Mouse (Mus musculus): Measurements from ENCODE around the gene Rcn3. TPM values are rescaled to one million over a fixed set of nuclear protein-coding genes. Genes with fewer than 3 reads are reported as not detected.

The Rcn3 gene
- polyA plus RNA-seq (2011; ENCODE audit: insufficient read length, low read depth, missing spikeins) = 439 and 601 TPM in 2 replicates

DNA sequence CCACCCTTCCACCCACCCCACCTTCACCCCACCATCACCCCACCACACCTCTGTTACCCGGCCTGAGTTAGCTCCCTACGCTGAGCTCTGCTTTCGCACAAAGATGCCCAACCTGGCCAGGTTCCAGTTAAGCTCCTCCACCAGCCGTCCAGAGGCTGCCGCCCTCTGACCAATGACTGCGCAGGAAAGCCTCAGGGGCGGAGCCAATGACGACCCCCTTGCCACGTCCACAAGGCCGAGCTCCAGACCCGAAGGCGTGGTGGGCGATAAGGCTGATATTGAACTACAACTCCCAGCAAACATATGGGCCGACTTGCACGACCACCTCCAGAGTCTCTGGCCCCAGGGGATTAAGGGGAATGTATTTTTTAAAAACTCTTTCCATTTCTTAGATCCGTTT is at the start of gene Rcn3:
TSS of gene Rcn3 (minus strand) at position 174 of the 400 bp plus-strand sequence.
- no peak for TF ChIP-seq CTCF (IDR thresholded peaks at IDR 0.05; ENCODE audit: borderline replicate concordance, insufficient read depth, low read length)
- TF ChIP-seq POLR2A (IDR thresholded peaks at IDR 0.05; ENCODE audit: low read depth, low read length) = peak; percentile 93
- H3K4me3 ChIP-seq (ENCODE audit: insufficient read depth, low read length) = peak within 1 kb of the TSS; percentile 60
- peak within 1 kb of the TSS; percentile 85 for H3K27ac ChIP-seq (ENCODE audit: insufficient read depth, low read length)
- H3K4me1 ChIP-seq (ENCODE audit: control insufficient read depth, insufficient read depth, low read length) = peaks cover 5% of the 10 kb centered on the region; the same call in 1 of the 2 replicates

GRCm38 (mm10) chr7:45141319-45141718 is 49.3 kb upstream of the Rcn3 start:
- TF ChIP-seq POLR2A (IDR thresholded peaks at IDR 0.05; ENCODE audit: low read depth, low read length) (no peak), CTCF (IDR thresholded peaks at IDR 0.05; ENCODE audit: borderline replicate concordance, insufficient read depth, low read length) (no peak)
- no peaks in the 10 kb centered on the region for H3K4me1 ChIP-seq (ENCODE audit: control insufficient read depth, insufficient read depth, low read length)
- H3K27ac ChIP-seq (ENCODE audit: insufficient read depth, low read length) = no peak overlapping the region
- H3K4me3 ChIP-seq (ENCODE audit: insufficient read depth, low read length) = no peak overlapping the region

GRCm38 (mm10) chr7:45139904-45140723 is 48.1 kb upstream of the Rcn3 start:
- TF ChIP-seq CTCF (IDR thresholded peaks at IDR 0.05; ENCODE audit: borderline replicate concordance, insufficient read depth, low read length) (no peak), POLR2A (IDR thresholded peaks at IDR 0.05; ENCODE audit: low read depth, low read length) (no peak)

GRCm38 (mm10) chr7:45138403-45138802 is 46.4 kb upstream of the Rcn3 start:
- H3K4me3 ChIP-seq (ENCODE audit: insufficient read depth, low read length) = no peak overlapping the region
- H3K27ac ChIP-seq (ENCODE audit: insufficient read depth, low read length) = no peak overlapping the region
- TF ChIP-seq CTCF (IDR thresholded peaks at IDR 0.05; ENCODE audit: borderline replicate concordance, insufficient read depth, low read length) (no peak), POLR2A (IDR thresholded peaks at IDR 0.05; ENCODE audit: low read depth, low read length) (no peak)
- no peaks in the 10 kb centered on the region for H3K4me1 ChIP-seq (ENCODE audit: control insufficient read depth, insufficient read depth, low read length)

More at GRCm38 (mm10) chr7:45139904-45140723, 48.1 kb upstream of the Rcn3 start:
- no peak overlapping the region for H3K4me3 ChIP-seq (ENCODE audit: insufficient read depth, low read length)
- H3K4me1 ChIP-seq (ENCODE audit: control insufficient read depth, insufficient read depth, low read length) = no peaks in the 10 kb centered on the region
- no peak overlapping the region for H3K27ac ChIP-seq (ENCODE audit: insufficient read depth, low read length)

GRCm38 (mm10) chr7:45137171-45138006 is 45.4 kb upstream of the Rcn3 start:
- TF ChIP-seq POLR2A (IDR thresholded peaks at IDR 0.05; ENCODE audit: low read depth, low read length) (no peak), CTCF (IDR thresholded peaks at IDR 0.05; ENCODE audit: borderline replicate concordance, insufficient read depth, low read length) (no peak)
- no peak overlapping the region for H3K27ac ChIP-seq (ENCODE audit: insufficient read depth, low read length)
- no peaks in the 10 kb centered on the region for H3K4me1 ChIP-seq (ENCODE audit: control insufficient read depth, insufficient read depth, low read length)
- H3K4me3 ChIP-seq (ENCODE audit: insufficient read depth, low read length) = no peak overlapping the region

- H3K4me3 ChIP-seq (ENCODE audit: insufficient read depth, low read length) = peak within 1 kb of the TSS; percentile 45
- H3K27ac ChIP-seq (ENCODE audit: insufficient read depth, low read length) = no peak within 1 kb of the TSS
- H3K4me1 ChIP-seq (ENCODE audit: control insufficient read depth, insufficient read depth, low read length) = no peaks in the 10 kb centered on the region
- TF ChIP-seq POLR2A (IDR thresholded peaks at IDR 0.05; ENCODE audit: low read depth, low read length) = peak; percentile 69
- peak; percentile 86 for TF ChIP-seq CTCF (IDR thresholded peaks at IDR 0.05; ENCODE audit: borderline replicate concordance, insufficient read depth, low read length)
Measured at GRCm38 (mm10) chr7:45135993-45136567, 44.1 kb upstream of the Rcn3 start, which contains the start of the genes Gm45713 and Flt3l. Gm45713 (minus strand) TSS chr7:45136231. Flt3l (minus strand) TSS chr7:45136432.

- no peak overlapping the region for H3K4me3 ChIP-seq (ENCODE audit: insufficient read depth, low read length)
- TF ChIP-seq POLR2A (IDR thresholded peaks at IDR 0.05; ENCODE audit: low read depth, low read length) = no peak
- TF ChIP-seq CTCF (IDR thresholded peaks at IDR 0.05; ENCODE audit: borderline replicate concordance, insufficient read depth, low read length) = no peak
- H3K4me1 ChIP-seq (ENCODE audit: control insufficient read depth, insufficient read depth, low read length) = no peaks in the 10 kb centered on the region
- H3K27ac ChIP-seq (ENCODE audit: insufficient read depth, low read length) = no peak overlapping the region
Measured at GRCm38 (mm10) chr7:45135370-45135769, 43.3 kb upstream of the Rcn3 start.

DNA sequence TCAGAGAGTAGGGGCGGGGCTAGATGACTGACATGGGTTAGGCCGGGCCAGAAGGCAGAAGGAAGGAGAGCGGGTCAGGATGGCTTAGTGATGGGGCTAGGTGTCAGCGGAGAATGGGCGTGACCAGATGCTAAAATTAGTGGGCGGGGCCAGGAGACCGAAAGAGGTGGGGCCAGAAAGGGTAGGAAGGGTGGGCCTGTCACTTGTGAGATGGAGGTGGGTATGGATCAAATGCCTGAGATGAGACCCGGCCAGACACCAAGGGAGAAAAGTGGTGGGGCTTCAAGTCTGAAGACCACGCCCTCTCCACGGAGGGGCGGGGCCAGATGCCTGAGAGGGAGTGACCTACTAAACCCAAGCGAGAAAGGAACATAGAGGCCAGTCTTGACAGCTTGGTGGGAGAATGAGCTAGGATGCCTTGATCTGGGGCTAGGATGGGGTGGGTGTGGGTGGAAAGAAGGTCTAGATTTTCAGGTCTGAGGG is 42.6 kb upstream of the Rcn3 start:
- H3K4me3 ChIP-seq (ENCODE audit: insufficient read depth, low read length) = no peak overlapping the region
- no peaks in the 10 kb centered on the region for H3K4me1 ChIP-seq (ENCODE audit: control insufficient read depth, insufficient read depth, low read length)
- H3K27ac ChIP-seq (ENCODE audit: insufficient read depth, low read length) = no peak overlapping the region
- TF ChIP-seq POLR2A (IDR thresholded peaks at IDR 0.05; ENCODE audit: low read depth, low read length) = no peak
- no peak for TF ChIP-seq CTCF (IDR thresholded peaks at IDR 0.05; ENCODE audit: borderline replicate concordance, insufficient read depth, low read length)

- Histone ChIP-seq H3K4me1 (ENCODE audit: control insufficient read depth, insufficient read depth, low read length) (no peaks in the 10 kb centered on the region), H3K4me3 (ENCODE audit: insufficient read depth, low read length) (no peak overlapping the region), H3K27ac (ENCODE audit: insufficient read depth, low read length) (no peak overlapping the region)
- TF ChIP-seq POLR2A (IDR thresholded peaks at IDR 0.05; ENCODE audit: low read depth, low read length) = no peak
Measured at GRCm38 (mm10) chr7:45133446-45134159, 41.6 kb upstream of the Rcn3 start.

All from embryonic fibroblast, embryonic 13.5 days (primary cell).